Mouse (Mus musculus) midbrain, embryonic 11.5 days (tissue): ENCODE measurements around the gene Tbx1. TPM values are rescaled to one million over a fixed set of nuclear protein-coding genes. Genes with fewer than 3 reads are reported as not detected.

Experiments
- ATAC-seq: fragments of 200-750 bp; cut with Nextera tagmentation; 2 replicates; pipeline ENCODE4 v1.8.0; 2017; ENCODE audit warnings: moderate TSS enrichment, moderate library complexity; ENCODE audit not compliant: low FRiP score
- DNase-seq: peaks from one replicate; pipeline ENCODE4 v3.0.0; 2015; ENCODE audit warnings: low spot score; ENCODE audit errors: missing footprints
- H3K27ac ChIP-seq: fragments of 300-500 bp; sonication (generic); 2 replicates; pipeline ENCODE4 v1.5.1; 2014; ENCODE audit warnings: low read depth, low read length
- H3K27me3 ChIP-seq: fragments of 300-500 bp; sonication (generic); 2 replicates; pipeline ENCODE4 v1.6.1; 2014; ENCODE audit warnings: mild to moderate bottlenecking, low read length, moderate library complexity, mixed read lengths; ENCODE audit not compliant: control insufficient read depth, insufficient read depth
- H3K36me3 ChIP-seq: fragments of 300-500 bp; sonication (generic); 2 replicates; pipeline ENCODE4 v1.6.1; 2014; ENCODE audit warnings: mild to moderate bottlenecking, low read length, moderate library complexity, mixed read lengths; ENCODE audit not compliant: control insufficient read depth, insufficient read depth
- H3K4me1 ChIP-seq: fragments of 300-500 bp; sonication (generic); 2 replicates; pipeline ENCODE4 v1.6.1; 2014; ENCODE audit warnings: low read length; ENCODE audit not compliant: control insufficient read depth, insufficient read depth
- H3K4me2 ChIP-seq: fragments of 300-500 bp; sonication (generic); 2 replicates; pipeline ENCODE4 v1.6.1; 2014; ENCODE audit warnings: mild to moderate bottlenecking, moderate library complexity
- H3K4me3 ChIP-seq: fragments of 300-500 bp; sonication (generic); 2 replicates; pipeline ENCODE4 v1.5.1; 2014; ENCODE audit warnings: low read depth, low read length
- H3K9ac ChIP-seq: fragments of 300-500 bp; sonication (generic); 2 replicates; pipeline ENCODE4 v1.6.1; 2014; ENCODE audit warnings: low read length
- H3K9me3 ChIP-seq: fragments of 300-500 bp; sonication (generic); 2 replicates; pipeline ENCODE4 v1.6.1; 2016; ENCODE audit warnings: low read length; ENCODE audit not compliant: control insufficient read depth
- WGBS: fragments of 180-500 bp; shearing (Covaris S2); extraction: QIAGEN DNeasy Blood & Tissue Kit; methylation state at CpG from one replicate; pipeline ENCODE4 v1.1.7; 2014; 5-methylcytosine and 5-hydroxymethylcytosine counted together
- polyA plus RNA-seq: library from polyadenylated mRNA; unstranded; fragments of >200 nt; fragmentation: Nextera tagmentation; extraction: Ambion mirVana; gene quantifications from 2 replicates; pipeline ENCODE4 v1.2.1, GENCODE M21; 2014

Gene Tbx1
- polyA plus RNA-seq, 1 experiment from 2014 or later: 0.87 TPM

GRCm38 (mm10) chr16:18624641-18625040 is 34.2 kb upstream of the Tbx1 start:
- Histone ChIP-seq H3K27me3 (peaks cover 86% of the 10 kb centered on the region), H3K9me3 (no peaks in the 10 kb centered on the region), H3K4me2 (no peak overlapping the region), H3K4me1 (peaks cover 33% of the 10 kb centered on the region), H3K9ac (no peak overlapping the region), H3K4me3 (no peak overlapping the region), H3K27ac (no peak overlapping the region), H3K36me3 (peaks cover 9% of the 10 kb centered on the region; the same call in 1 of the 2 replicates)
- WGBS: 8% methylated on average over 15 of the region's 15 CpGs
- ATAC-seq (no peak), DNase-seq (peak; percentile 90)

DNA sequence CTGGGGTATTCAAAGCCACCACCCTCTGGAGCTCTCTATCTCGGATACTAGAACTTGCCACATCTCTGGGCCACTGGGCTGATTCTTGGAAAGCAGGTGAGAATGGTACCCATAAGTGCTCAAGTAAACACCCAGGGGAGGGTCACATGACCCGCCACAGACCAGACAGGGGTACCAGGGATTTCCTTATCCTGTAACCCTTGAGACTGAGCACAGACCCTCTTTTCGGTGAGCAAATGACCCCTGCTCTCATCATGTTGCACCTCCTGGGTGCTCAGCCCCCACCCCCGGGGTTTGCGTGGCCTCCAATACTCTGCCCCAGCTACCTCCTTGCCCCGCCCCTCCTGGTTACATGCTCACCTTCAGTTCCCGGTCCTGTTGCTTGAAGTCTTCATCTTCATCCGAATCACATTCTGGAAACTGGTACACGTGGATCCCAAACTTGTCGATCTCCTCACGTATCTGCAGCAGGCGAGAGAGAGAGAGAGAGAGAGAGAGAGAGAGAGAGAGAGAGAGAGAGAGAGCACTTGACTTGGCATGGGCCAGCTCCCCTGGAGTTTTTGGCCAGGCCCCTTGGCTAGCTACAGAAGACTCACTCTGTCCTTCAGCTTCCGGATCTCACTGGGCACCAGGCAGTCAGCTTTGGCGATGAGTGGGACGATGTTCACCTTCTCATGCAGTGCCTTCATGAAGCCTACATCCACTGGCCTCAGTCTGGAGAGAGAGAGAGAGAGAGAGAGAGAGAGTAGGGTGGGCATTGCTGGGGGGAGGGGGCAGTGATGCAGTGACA is 33.5 kb upstream of the Tbx1 start:
- ATAC-seq: no peak
- H3K36me3 ChIP-seq: peaks cover 9% of the 10 kb centered on the region; the same call in 1 of the 2 replicates
- H3K4me1 ChIP-seq: peaks cover 31% of the 10 kb centered on the region
- no peak overlapping the region for H3K27ac ChIP-seq
- 13% methylated on average over 15 of the region's 15 CpGs for WGBS
- H3K4me2 ChIP-seq: no peak overlapping the region
- H3K27me3 ChIP-seq: peaks cover 93% of the 10 kb centered on the region
- no peaks in the 10 kb centered on the region for H3K9me3 ChIP-seq
- DNase-seq: no peak
- H3K4me3 ChIP-seq: no peak overlapping the region
- H3K9ac ChIP-seq: no peak overlapping the region

DNA sequence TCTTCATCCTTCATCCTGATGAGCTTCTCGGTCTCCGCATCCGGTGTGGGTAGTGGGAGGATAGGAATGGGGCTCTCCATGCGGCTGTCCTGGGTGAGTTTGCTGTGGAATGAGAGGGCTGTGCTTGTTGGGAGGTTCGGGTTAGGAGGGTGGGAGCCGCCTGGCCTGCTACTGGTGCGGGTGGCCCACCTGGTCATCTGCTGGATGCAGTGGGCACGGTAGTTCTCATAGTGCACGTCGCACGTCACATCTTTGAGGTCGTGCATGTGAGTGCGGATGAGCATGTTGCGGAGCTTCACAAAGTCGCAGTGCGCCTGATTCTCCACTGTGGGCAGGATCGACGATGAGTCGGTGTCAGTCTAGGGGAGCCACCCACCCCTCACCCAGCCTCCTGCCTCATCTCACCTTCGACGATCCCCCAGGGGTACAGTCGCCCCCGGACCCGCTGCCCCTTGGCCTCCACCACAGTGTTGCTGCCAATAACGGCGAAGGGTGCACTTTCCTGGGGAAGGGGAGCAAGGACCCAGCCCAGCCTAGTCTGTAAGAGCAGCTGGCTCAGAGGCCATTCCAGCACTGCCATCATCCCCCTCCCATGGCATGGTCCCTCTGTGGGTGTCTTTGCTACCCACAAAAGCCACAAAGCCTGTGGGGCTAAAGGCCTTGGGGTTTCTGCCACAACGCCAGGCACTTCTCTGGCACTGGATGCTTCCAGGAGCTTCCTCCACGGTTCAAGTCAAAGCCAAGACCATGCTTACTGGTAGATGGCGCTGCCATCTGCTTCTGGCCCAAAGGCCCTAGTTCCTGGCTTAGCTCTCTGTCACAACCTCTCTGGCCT is 32.7 kb upstream of the Tbx1 start:
- ATAC-seq: no peak
- H3K36me3 ChIP-seq: peaks cover 9% of the 10 kb centered on the region; the same call in 1 of the 2 replicates
- no peak overlapping the region for H3K4me3 ChIP-seq
- no peaks in the 10 kb centered on the region for H3K9me3 ChIP-seq
- H3K27me3 ChIP-seq: peaks cover 99% of the 10 kb centered on the region
- H3K4me2 ChIP-seq: no peak overlapping the region
- peak; percentile 91 for DNase-seq
- WGBS: 19% methylated on average over 29 of the region's 29 CpGs
- no peak overlapping the region for H3K9ac ChIP-seq
- peaks cover 24% of the 10 kb centered on the region for H3K4me1 ChIP-seq
- H3K27ac ChIP-seq: no peak overlapping the region

DNA sequence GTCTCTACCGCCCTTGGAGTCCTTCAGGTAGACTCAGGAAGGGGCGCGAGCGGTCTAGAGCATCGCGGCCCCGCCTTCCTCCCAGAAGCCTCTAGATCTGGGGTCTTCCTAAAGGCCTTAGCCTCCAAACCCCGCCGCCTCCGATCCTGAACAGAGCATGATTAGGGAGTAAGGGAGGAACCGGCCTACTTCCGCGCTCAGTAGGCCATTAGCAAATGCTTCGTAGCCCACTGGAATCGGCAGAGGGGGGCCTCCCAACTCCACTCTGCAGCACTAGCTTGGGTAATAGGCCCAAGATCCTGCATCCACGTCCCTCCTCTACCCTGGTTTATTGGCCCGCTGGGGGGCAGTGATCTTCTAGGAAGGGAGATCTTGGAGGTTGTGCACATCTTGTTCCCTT is 31.5 kb upstream of the Tbx1 start, which contains the start of gene Gp1bb:
Gene Gp1bb (minus strand): TSS at position 385 of the 400 bp plus-strand sequence.
- peaks cover 9% of the 10 kb centered on the region; the same call in 1 of the 2 replicates for H3K36me3 ChIP-seq
- no peak for DNase-seq
- WGBS: 3% methylated on average over 17 of the region's 17 CpGs
- H3K4me1 ChIP-seq: peaks cover 24% of the 10 kb centered on the region
- H3K4me2 ChIP-seq: peak within 1 kb of the TSS; percentile 44
- no peak within 1 kb of the TSS for H3K27ac ChIP-seq
- H3K27me3 ChIP-seq: peaks cover 93% of the 10 kb centered on the region
- H3K4me3 ChIP-seq: peak within 1 kb of the TSS; percentile 28
- ATAC-seq: no peak
- no peak within 1 kb of the TSS for H3K9ac ChIP-seq
- no peaks in the 10 kb centered on the region for H3K9me3 ChIP-seq

GRCm38 (mm10) chr16:18621362-18622001 is 31.0 kb upstream of the Tbx1 start:
- H3K36me3 ChIP-seq: peaks cover 9% of the 10 kb centered on the region; the same call in 1 of the 2 replicates
- no peaks in the 10 kb centered on the region for H3K9me3 ChIP-seq
- WGBS: 1% methylated on average over 38 of the region's 38 CpGs
- H3K9ac ChIP-seq: no peak overlapping the region
- ATAC-seq (no peak), DNase-seq (peak; percentile 95)
- peaks cover 91% of the 10 kb centered on the region for H3K27me3 ChIP-seq
- peaks cover 20% of the 10 kb centered on the region for H3K4me1 ChIP-seq
- peak overlapping the region; percentile 44 for H3K4me2 ChIP-seq
- peak overlapping the region; percentile 28 for H3K4me3 ChIP-seq
- H3K27ac ChIP-seq: no peak overlapping the region

DNA sequence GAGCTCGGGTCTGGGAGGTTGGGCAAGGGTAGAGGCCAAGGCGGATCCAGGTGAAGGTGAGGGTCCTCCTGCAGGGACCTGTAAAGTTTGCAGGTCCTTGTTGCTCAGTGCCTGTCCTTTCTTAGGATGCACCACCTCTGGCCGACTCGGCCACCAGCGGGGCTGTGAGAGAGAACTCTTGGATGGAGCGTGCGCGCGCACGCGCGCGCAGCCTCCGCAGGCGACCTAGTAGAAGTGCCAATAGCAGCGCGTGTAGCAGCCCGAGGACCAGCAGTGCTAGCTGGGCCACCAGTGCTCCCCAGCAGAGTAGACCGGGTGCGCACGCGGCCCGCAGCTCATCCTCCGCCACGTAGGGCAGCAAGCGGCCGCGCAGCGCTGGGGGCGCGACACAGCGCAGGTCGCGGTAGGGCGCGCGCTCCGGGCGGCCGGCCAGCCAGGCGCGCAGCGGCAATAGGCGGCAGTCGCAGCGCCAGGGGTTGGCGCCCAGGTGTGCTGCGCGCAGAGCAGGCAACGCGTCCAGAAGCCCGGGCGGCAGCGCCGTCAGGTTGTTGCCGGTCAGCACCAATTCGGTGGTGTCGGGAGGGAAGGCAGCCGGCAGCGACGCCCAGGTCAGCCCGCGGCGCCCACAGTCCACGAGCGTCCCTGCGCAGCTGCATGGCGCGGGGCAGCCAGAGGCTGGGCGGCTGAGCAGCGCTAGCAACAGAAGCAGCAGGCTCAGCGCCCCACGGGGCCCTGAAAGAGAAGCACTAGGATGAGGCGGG is 30.3 kb upstream of the Tbx1 start:
- Histone ChIP-seq H3K4me2 (peak overlapping the region; percentile 44), H3K27ac (no peak overlapping the region), H3K9me3 (no peaks in the 10 kb centered on the region), H3K27me3 (peaks cover 89% of the 10 kb centered on the region), H3K4me1 (peaks cover 13% of the 10 kb centered on the region), H3K9ac (no peak overlapping the region), H3K4me3 (peak overlapping the region; percentile 28), H3K36me3 (peaks cover 9% of the 10 kb centered on the region; the same call in 1 of the 2 replicates)
- ATAC-seq (peak; percentile 12; the same call in 1 of the 2 replicates), DNase-seq (peak; percentile 91)
- 2% methylated on average over 68 of the region's 74 CpGs for WGBS

GRCm38 (mm10) chr16:18620201-18620600 is 29.7 kb upstream of the Tbx1 start:
- Histone ChIP-seq H3K9me3 (no peaks in the 10 kb centered on the region), H3K36me3 (peaks cover 9% of the 10 kb centered on the region; the same call in 1 of the 2 replicates), H3K4me3 (peak overlapping the region; percentile 28), H3K9ac (no peak overlapping the region), H3K27me3 (peaks cover 85% of the 10 kb centered on the region), H3K27ac (no peak overlapping the region), H3K4me1 (peaks cover 11% of the 10 kb centered on the region), H3K4me2 (peak overlapping the region; percentile 44; the same call in 1 of the 2 replicates)
- no peak for DNase-seq
- no peak for ATAC-seq
- WGBS: 13% methylated on average over 6 of the region's 6 CpGs

DNA sequence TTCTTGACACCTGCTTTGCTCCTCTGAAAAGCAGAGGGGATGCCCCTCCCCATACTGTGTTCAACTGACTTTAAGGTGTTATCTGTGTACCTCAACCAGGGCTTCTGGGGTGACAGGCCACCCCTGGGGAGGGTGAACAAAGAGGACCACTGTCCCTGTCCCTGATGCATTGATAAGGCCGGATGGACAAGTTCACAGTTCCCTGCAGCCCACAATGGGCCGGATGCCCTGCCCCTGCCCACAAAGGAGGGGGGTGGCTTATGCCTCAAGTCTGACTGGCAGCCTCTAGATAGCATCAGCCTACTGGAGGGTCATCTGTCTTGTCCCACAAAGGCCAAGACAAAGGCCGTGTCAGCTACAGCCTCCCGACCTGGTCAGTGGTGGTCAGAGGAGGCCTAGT is 28.6 kb upstream of the Tbx1 start:
- DNase-seq (no peak), ATAC-seq (no peak)
- Histone ChIP-seq H3K4me3 (no peak overlapping the region), H3K36me3 (peaks cover 5% of the 10 kb centered on the region; the same call in 1 of the 2 replicates), H3K27ac (no peak overlapping the region), H3K9me3 (no peaks in the 10 kb centered on the region), H3K4me2 (no peak overlapping the region), H3K27me3 (peaks cover 75% of the 10 kb centered on the region), H3K9ac (no peak overlapping the region), H3K4me1 (peaks cover 11% of the 10 kb centered on the region)
- WGBS: 37% methylated on average over 4 of the region's 4 CpGs
